Mouse (Mus musculus) liver, embryonic 16.5 days (tissue): ENCODE measurements at regions not wholly inside any gene's neighbourhood (a gene's known extent, or its start where the extent isn't known, plus 50 kb on each side); places are given as distances from the start of the nearest gene placed in this dataset.

Source experiments
- ATAC-seq: fragments of 200-750 bp; cut with Nextera tagmentation; 2 replicates; pipeline ENCODE4 v1.8.0; 2017; ENCODE audit warnings: low read depth, mild to moderate bottlenecking, moderate number of reproducible peaks, moderate library complexity
- H3K27ac ChIP-seq: fragments of 300-500 bp; sonication (generic); 2 replicates; pipeline ENCODE4 v1.5.1; 2014; ENCODE audit warnings: mild to moderate bottlenecking, low read length
- H3K27me3 ChIP-seq: fragments of 300-500 bp; sonication (generic); 2 replicates; pipeline ENCODE4 v1.6.1; 2014; ENCODE audit warnings: low read depth, low read length, mixed read lengths; ENCODE audit not compliant: control insufficient read depth, insufficient read depth
- H3K36me3 ChIP-seq: fragments of 300-500 bp; sonication (generic); 2 replicates; pipeline ENCODE4 v1.6.1; 2014; ENCODE audit warnings: mild to moderate bottlenecking; ENCODE audit not compliant: control insufficient read depth, insufficient read depth
- H3K4me1 ChIP-seq: fragments of 300-500 bp; sonication (generic); 2 replicates; pipeline ENCODE4 v1.6.1; 2014; ENCODE audit warnings: low read depth, low read length, mixed read lengths; ENCODE audit not compliant: control insufficient read depth
- H3K4me2 ChIP-seq: fragments of 300-500 bp; sonication (generic); 2 replicates; pipeline ENCODE4 v1.6.1; 2014; ENCODE audit warnings: low read depth, low read length, mixed read lengths
- H3K4me3 ChIP-seq: fragments of 300-500 bp; sonication (generic); 2 replicates; pipeline ENCODE4 v1.5.1; 2014; ENCODE audit warnings: low read depth, mild to moderate bottlenecking, low read length
- H3K9ac ChIP-seq: fragments of 300-500 bp; sonication (generic); 2 replicates; pipeline ENCODE4 v1.6.1; 2014; ENCODE audit warnings: low read depth, low read length
- H3K9me3 ChIP-seq: fragments of 300-500 bp; sonication (generic); replicated peaks from 2 replicates; pipeline ENCODE4 v1.6.1; 2016; ENCODE audit warnings: low read length; ENCODE audit not compliant: control insufficient read depth
- WGBS: fragments of 180-500 bp; shearing (Covaris S2); extraction: QIAGEN DNeasy Blood & Tissue Kit; methylation state at CpG from one replicate; pipeline ENCODE4 v1.1.7; 2014; ENCODE audit not compliant: insufficient replicate concordance; 5-methylcytosine and 5-hydroxymethylcytosine counted together

- H3K4me1 ChIP-seq: peaks cover 3% of the 10 kb centered on the region; the same call in 1 of the 2 replicates
- no peaks in the 10 kb centered on the region for H3K36me3 ChIP-seq
- H3K9ac ChIP-seq: no peak overlapping the region
- H3K4me3 ChIP-seq: no peak overlapping the region
- no peaks in the 10 kb centered on the region; the same call in 1 of the 2 replicates for H3K27me3 ChIP-seq
- H3K27ac ChIP-seq: no peak overlapping the region
- no peaks in the 10 kb centered on the region for H3K9me3 ChIP-seq
- 83% methylated on average over 2 of the region's 2 CpGs for WGBS
- no peak for ATAC-seq
- no peak overlapping the region for H3K4me2 ChIP-seq
Observed at GRCm38 (mm10) chr5:64673861-64674260, 129.3 kb upstream of the Klf3 start.

- H3K4me1 ChIP-seq: peaks cover 3% of the 10 kb centered on the region; the same call in 1 of the 2 replicates
- 52% methylated on average over 17 of the region's 17 CpGs for WGBS
- H3K27ac ChIP-seq: no peak overlapping the region
Observed at GRCm38 (mm10) chr5:64676214-64676945, 126.8 kb upstream of the Klf3 start.

GRCm38 (mm10) chr5:64676946-64677588 is 126.1 kb upstream of the Klf3 start:
- no peak overlapping the region for H3K9ac ChIP-seq
- H3K36me3 ChIP-seq: no peaks in the 10 kb centered on the region
- H3K27me3 ChIP-seq: no peaks in the 10 kb centered on the region; the same call in 1 of the 2 replicates
- no peak overlapping the region for H3K4me2 ChIP-seq
- no peak for ATAC-seq
- H3K27ac ChIP-seq: no peak overlapping the region
- peaks cover 3% of the 10 kb centered on the region; the same call in 1 of the 2 replicates for H3K4me1 ChIP-seq
- no peak overlapping the region for H3K4me3 ChIP-seq
- no peaks in the 10 kb centered on the region for H3K9me3 ChIP-seq
- 39% methylated on average over 8 of the region's 8 CpGs for WGBS

More at GRCm38 (mm10) chr5:64676214-64676945, 126.8 kb upstream of the Klf3 start:
- H3K9me3 ChIP-seq: no peaks in the 10 kb centered on the region
- no peak overlapping the region for H3K9ac ChIP-seq
- ATAC-seq: no peak
- H3K4me3 ChIP-seq: no peak overlapping the region
- no peak overlapping the region for H3K4me2 ChIP-seq
- H3K27me3 ChIP-seq: no peaks in the 10 kb centered on the region; the same call in 1 of the 2 replicates
- H3K36me3 ChIP-seq: no peaks in the 10 kb centered on the region

GRCm38 (mm10) chr5:64678706-64679105 is 124.5 kb upstream of the Klf3 start:
- H3K9me3 ChIP-seq: no peaks in the 10 kb centered on the region
- no peaks in the 10 kb centered on the region for H3K27me3 ChIP-seq
- WGBS: 88% methylated on average over 2 of the region's 2 CpGs
- H3K4me3 ChIP-seq: no peak overlapping the region
- H3K36me3 ChIP-seq: no peaks in the 10 kb centered on the region
- no peak for ATAC-seq
- peaks cover 3% of the 10 kb centered on the region; the same call in 1 of the 2 replicates for H3K4me1 ChIP-seq
- no peak overlapping the region for H3K27ac ChIP-seq
- no peak overlapping the region for H3K4me2 ChIP-seq
- no peak overlapping the region for H3K9ac ChIP-seq

GRCm38 (mm10) chr5:64679996-64680625 is 123.1 kb upstream of the Klf3 start:
- 58% methylated on average over 18 of the region's 18 CpGs for WGBS
- H3K4me3 ChIP-seq: no peak overlapping the region
- H3K27ac ChIP-seq: no peak overlapping the region
- H3K36me3 ChIP-seq: no peaks in the 10 kb centered on the region
- no peak overlapping the region for H3K4me2 ChIP-seq
- H3K9ac ChIP-seq: no peak overlapping the region
- H3K27me3 ChIP-seq: no peaks in the 10 kb centered on the region
- ATAC-seq: no peak; the same call in 1 of the 2 replicates
- H3K9me3 ChIP-seq: no peaks in the 10 kb centered on the region
- peaks cover 7% of the 10 kb centered on the region; the same call in 1 of the 2 replicates for H3K4me1 ChIP-seq

- no peak overlapping the region for H3K4me3 ChIP-seq
- no peaks in the 10 kb centered on the region for H3K9me3 ChIP-seq
- WGBS: 73% methylated on average over 5 of the region's 5 CpGs
- no peaks in the 10 kb centered on the region for H3K27me3 ChIP-seq
- no peaks in the 10 kb centered on the region for H3K36me3 ChIP-seq
- H3K4me1 ChIP-seq: peaks cover 7% of the 10 kb centered on the region; the same call in 1 of the 2 replicates
- no peak for ATAC-seq
- no peak overlapping the region for H3K4me2 ChIP-seq
- no peak overlapping the region for H3K27ac ChIP-seq
- H3K9ac ChIP-seq: no peak overlapping the region
Observed at GRCm38 (mm10) chr5:64681161-64681560, 122.0 kb upstream of the Klf3 start.

- Histone ChIP-seq H3K27me3 (no peaks in the 10 kb centered on the region), H3K4me2 (no peak overlapping the region), H3K4me1 (peaks cover 4% of the 10 kb centered on the region; the same call in 1 of the 2 replicates), H3K9me3 (no peaks in the 10 kb centered on the region), H3K27ac (no peak overlapping the region), H3K9ac (no peak overlapping the region), H3K4me3 (no peak overlapping the region), H3K36me3 (no peaks in the 10 kb centered on the region)
- WGBS: 56% methylated on average over 7 of the region's 7 CpGs
- no peak for ATAC-seq
Observed at GRCm38 (mm10) chr5:64682326-64682845, 120.8 kb upstream of the Klf3 start.

- Histone ChIP-seq H3K9ac (no peak overlapping the region), H3K4me1 (peaks cover 4% of the 10 kb centered on the region; the same call in 1 of the 2 replicates), H3K9me3 (no peaks in the 10 kb centered on the region), H3K27ac (no peak overlapping the region), H3K4me3 (no peak overlapping the region), H3K4me2 (no peak overlapping the region), H3K27me3 (no peaks in the 10 kb centered on the region), H3K36me3 (no peaks in the 10 kb centered on the region)
- no peak for ATAC-seq
- 73% methylated on average over 4 of the region's 4 CpGs for WGBS
Observed at GRCm38 (mm10) chr5:64683419-64683818, 119.8 kb upstream of the Klf3 start.
